Mouse (Mus musculus) macrophage (primary cell): ENCODE measurements around the gene Cpsf4l. TPM values are rescaled to one million over a fixed set of nuclear protein-coding genes. Genes with fewer than 3 reads are reported as not detected.

Experiments
- H3K27ac ChIP-seq: fragments of 350-480 bp; formaldehyde crosslinking; 2 replicates; pipeline ENCODE4 v1.9.0; 2021
- H3K36me3 ChIP-seq: fragments of 350-480 bp; formaldehyde crosslinking; 2 replicates; pipeline ENCODE4 v1.9.0; 2021; ENCODE audit errors: inconsistent target
- H3K4me3 ChIP-seq: fragments of 350-480 bp; formaldehyde crosslinking; 2 replicates; pipeline ENCODE4 v1.9.0; 2021; ENCODE audit errors: inconsistent target
- H3K79me2 ChIP-seq: fragments of 350-480 bp; formaldehyde crosslinking; 2 replicates; pipeline ENCODE4 v1.9.0; 2021; ENCODE audit errors: inconsistent target
- WGBS: methylation state at CpG from one replicate; pipeline ENCODE4 v1.1.7; 2026; ENCODE audit warnings: inconsistent platforms; ENCODE audit not compliant: missing documents; 5-methylcytosine and 5-hydroxymethylcytosine counted together
- polyA plus RNA-seq: library from polyadenylated mRNA; stranded (reverse); fragments of 250-400 nt; gene quantifications from 3 replicates; pipeline ENCODE4 v1.2.4, GENCODE M21; 2018; ENCODE audit warnings: inconsistent platforms

The Cpsf4l gene
- polyA plus RNA-seq, 1 experiment from 2014 or later, result not detected

- Histone ChIP-seq H3K27ac (peak overlapping the region; percentile 70), H3K4me3 (peak overlapping the region; percentile 23), H3K36me3 (no peaks in the 10 kb centered on the region), H3K79me2 (peaks cover 94% of the 10 kb centered on the region)
- 4% methylated on average over 16 of the region's 16 CpGs for WGBS
Observed at GRCm38 (mm10) chr11:113747056-113747455, 37.2 kb upstream of the Cpsf4l start.

- H3K27ac ChIP-seq, result no peak overlapping the region
- H3K79me2 ChIP-seq, result peaks cover 100% of the 10 kb centered on the region
- no peaks in the 10 kb centered on the region for H3K36me3 ChIP-seq
- H3K4me3 ChIP-seq, result no peak overlapping the region
- 79% methylated on average over 4 of the region's 4 CpGs for WGBS
Observed at GRCm38 (mm10) chr11:113745961-113746360, 36.1 kb upstream of the Cpsf4l start.

GRCm38 (mm10) chr11:113742998-113743397 lies 33.2 kb upstream of the Cpsf4l start:
- H3K27ac ChIP-seq, result no peak overlapping the region
- 100% methylated on average over 1 of the region's 1 CpGs for WGBS
- H3K4me3 ChIP-seq, result no peak overlapping the region
- peaks cover 100% of the 10 kb centered on the region for H3K79me2 ChIP-seq
- no peaks in the 10 kb centered on the region for H3K36me3 ChIP-seq

- no peak overlapping the region for H3K4me3 ChIP-seq
- H3K79me2 ChIP-seq, result peaks cover 100% of the 10 kb centered on the region
- WGBS, result 92% methylated on average over 5 of the region's 7 CpGs
- H3K27ac ChIP-seq, result no peak overlapping the region
- no peaks in the 10 kb centered on the region for H3K36me3 ChIP-seq
Observed at GRCm38 (mm10) chr11:113740100-113740499, 30.3 kb upstream of the Cpsf4l start.

GRCm38 (mm10) chr11:113739213-113739612 lies 29.4 kb upstream of the Cpsf4l start:
- 92% methylated on average over 8 of the region's 8 CpGs for WGBS
- Histone ChIP-seq H3K27ac (no peak overlapping the region), H3K36me3 (no peaks in the 10 kb centered on the region), H3K79me2 (peaks cover 100% of the 10 kb centered on the region), H3K4me3 (no peak overlapping the region)

DNA sequence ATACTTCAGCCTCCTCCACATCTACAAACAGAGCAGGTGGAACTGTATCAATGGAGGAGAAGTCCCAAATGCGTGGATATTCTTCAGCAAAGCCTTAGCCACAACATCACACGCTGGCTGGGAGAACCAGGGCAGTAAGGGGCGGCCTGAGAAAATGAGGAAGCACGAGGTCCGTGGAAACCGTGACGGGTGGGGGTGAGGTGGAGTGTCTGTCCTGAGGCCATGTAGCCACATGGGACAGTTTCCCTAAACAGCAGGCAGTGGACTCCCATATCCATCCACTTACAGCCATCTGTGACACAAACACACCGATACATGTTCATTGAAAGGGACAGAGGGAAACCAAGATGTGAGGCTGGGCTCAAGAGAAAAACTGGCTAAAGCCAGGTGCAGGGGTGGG lies 28.1 kb upstream of the Cpsf4l start:
- H3K36me3 ChIP-seq, result no peaks in the 10 kb centered on the region
- 8% methylated on average over 8 of the region's 8 CpGs for WGBS
- 0 out of 2 replicates have a peak overlapping the region, but pooled peaks have one; percentile 10 for H3K27ac ChIP-seq
- H3K4me3 ChIP-seq, result no peak overlapping the region
- peaks cover 100% of the 10 kb centered on the region for H3K79me2 ChIP-seq

GRCm38 (mm10) chr11:113737553-113737854 lies 27.7 kb upstream of the Cpsf4l start:
- 26% methylated on average over 3 of the region's 3 CpGs for WGBS
- Histone ChIP-seq H3K79me2 (peaks cover 100% of the 10 kb centered on the region), H3K4me3 (no peak overlapping the region), H3K36me3 (no peaks in the 10 kb centered on the region), H3K27ac (0 out of 2 replicates have a peak overlapping the region, but pooled peaks have one; percentile 10)

- no peaks in the 10 kb centered on the region for H3K36me3 ChIP-seq
- WGBS, result 84% methylated on average over 11 of the region's 11 CpGs
- H3K79me2 ChIP-seq, result peaks cover 100% of the 10 kb centered on the region
- no peak overlapping the region for H3K27ac ChIP-seq
- H3K4me3 ChIP-seq, result no peak overlapping the region
Observed at GRCm38 (mm10) chr11:113736848-113737552, 27.2 kb upstream of the Cpsf4l start.

DNA sequence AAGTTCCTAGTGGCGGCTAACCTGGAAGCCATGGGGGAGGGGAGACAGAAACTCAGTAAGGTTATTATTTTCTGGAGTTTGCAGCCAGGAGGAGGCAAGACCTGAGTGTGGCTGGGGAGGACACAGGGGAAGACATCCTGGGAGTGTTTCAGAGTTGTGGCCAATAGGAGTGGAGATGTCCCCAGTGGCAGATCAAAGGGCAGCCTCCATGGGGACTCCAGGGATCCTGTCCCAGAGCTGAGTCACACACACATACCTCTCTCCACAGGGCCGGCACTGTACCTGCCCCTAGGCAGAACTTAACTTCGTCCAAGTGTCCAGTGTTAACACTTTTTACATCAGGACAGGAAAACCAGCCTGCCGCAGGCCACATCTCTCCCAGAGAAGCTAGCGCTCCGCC lies 25.3 kb upstream of the Cpsf4l start:
- Histone ChIP-seq H3K79me2 (peaks cover 100% of the 10 kb centered on the region), H3K4me3 (no peak overlapping the region), H3K36me3 (no peaks in the 10 kb centered on the region), H3K27ac (no peak overlapping the region)
- WGBS, result 93% methylated on average over 5 of the region's 6 CpGs

- peaks cover 5% of the 10 kb centered on the region; the same call in 1 of the 2 replicates for H3K36me3 ChIP-seq
- no peak overlapping the region for H3K4me3 ChIP-seq
- H3K27ac ChIP-seq, result peak overlapping the region; percentile 66
- H3K79me2 ChIP-seq, result peaks cover 100% of the 10 kb centered on the region
- WGBS, result 36% methylated on average over 4 of the region's 6 CpGs
Observed at GRCm38 (mm10) chr11:113733631-113734364, 24.0 kb upstream of the Cpsf4l start.

GRCm38 (mm10) chr11:113731945-113732612 lies 22.3 kb upstream of the Cpsf4l start:
- WGBS, result 88% methylated on average over 10 of the region's 10 CpGs
- peak overlapping the region; percentile 66; the same call in 1 of the 2 replicates for H3K27ac ChIP-seq

GRCm38 (mm10) chr11:113730879-113731278 lies 21.1 kb upstream of the Cpsf4l start:
- Histone ChIP-seq H3K79me2 (peaks cover 74% of the 10 kb centered on the region), H3K27ac (no peak overlapping the region), H3K36me3 (peaks cover 27% of the 10 kb centered on the region; the same call in 1 of the 2 replicates), H3K4me3 (no peak overlapping the region)
- WGBS, result 83% methylated on average over 3 of the region's 3 CpGs

More at GRCm38 (mm10) chr11:113731945-113732612, 22.3 kb upstream of the Cpsf4l start:
- no peak overlapping the region for H3K4me3 ChIP-seq
- peaks cover 20% of the 10 kb centered on the region; the same call in 1 of the 2 replicates for H3K36me3 ChIP-seq
- peaks cover 86% of the 10 kb centered on the region for H3K79me2 ChIP-seq

GRCm38 (mm10) chr11:113729917-113730316 lies 20.1 kb upstream of the Cpsf4l start:
- Histone ChIP-seq H3K4me3 (no peak overlapping the region), H3K27ac (no peak overlapping the region), H3K79me2 (peaks cover 65% of the 10 kb centered on the region), H3K36me3 (peaks cover 27% of the 10 kb centered on the region; the same call in 1 of the 2 replicates)
- WGBS, result 79% methylated on average over 6 of the region's 8 CpGs

DNA sequence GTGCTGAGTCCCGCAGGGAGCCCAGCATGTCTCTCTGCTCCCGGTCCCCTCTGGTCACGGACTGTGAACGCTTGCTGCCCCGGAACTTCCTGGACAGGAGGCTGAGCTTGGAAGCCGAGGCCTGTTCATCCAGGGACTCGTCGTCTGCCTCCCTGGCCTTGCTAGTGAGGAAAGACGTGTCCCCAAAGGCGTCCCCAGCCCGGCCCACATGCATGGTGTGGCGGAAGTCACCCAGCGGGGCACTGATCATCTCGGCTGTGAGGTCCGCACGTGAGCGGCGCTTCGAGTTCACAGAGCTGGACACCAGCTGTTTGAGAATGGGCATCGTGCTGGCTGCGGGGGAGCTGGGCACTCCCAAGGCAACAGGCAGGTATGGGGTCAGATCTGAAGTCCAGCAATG lies 19.4 kb upstream of the Cpsf4l start:
- Histone ChIP-seq H3K27ac (no peak overlapping the region), H3K79me2 (peaks cover 58% of the 10 kb centered on the region), H3K4me3 (no peak overlapping the region), H3K36me3 (peaks cover 27% of the 10 kb centered on the region; the same call in 1 of the 2 replicates)
- WGBS, result 99% methylated on average over 15 of the region's 21 CpGs
